Mouse (Mus musculus): ENCODE results near the gene BC017158.

Gene BC017158

DNA sequence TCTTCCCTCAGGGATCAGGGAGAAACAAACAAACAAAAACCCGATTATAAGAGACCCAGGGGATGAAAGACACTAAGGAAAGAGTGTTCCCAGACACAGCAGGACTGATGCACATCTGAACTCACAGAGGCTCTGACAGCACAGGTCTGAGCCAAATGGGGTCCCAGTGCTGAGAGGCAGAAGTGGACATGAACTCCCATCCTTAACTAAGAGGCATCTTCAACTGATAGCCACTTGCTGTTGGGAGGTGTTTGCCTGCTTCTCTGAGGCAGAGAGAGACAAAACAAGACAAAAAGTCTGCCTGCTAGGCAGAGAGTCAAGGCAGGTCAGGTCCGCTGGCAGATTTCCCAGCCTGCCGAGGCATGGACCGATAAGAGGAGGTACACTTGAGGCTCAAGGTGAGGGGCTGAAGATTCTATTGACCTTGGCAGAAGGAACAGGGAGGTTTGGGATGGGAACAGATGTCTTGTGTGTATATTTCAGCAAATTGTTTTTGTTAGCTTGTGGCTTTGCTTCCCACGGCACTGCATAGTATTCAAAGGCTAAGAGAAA, 41.1 kb downstream of the BC017158 start:
- no peak for DNase-seq (ENCODE audit: low spot score)

DNA sequence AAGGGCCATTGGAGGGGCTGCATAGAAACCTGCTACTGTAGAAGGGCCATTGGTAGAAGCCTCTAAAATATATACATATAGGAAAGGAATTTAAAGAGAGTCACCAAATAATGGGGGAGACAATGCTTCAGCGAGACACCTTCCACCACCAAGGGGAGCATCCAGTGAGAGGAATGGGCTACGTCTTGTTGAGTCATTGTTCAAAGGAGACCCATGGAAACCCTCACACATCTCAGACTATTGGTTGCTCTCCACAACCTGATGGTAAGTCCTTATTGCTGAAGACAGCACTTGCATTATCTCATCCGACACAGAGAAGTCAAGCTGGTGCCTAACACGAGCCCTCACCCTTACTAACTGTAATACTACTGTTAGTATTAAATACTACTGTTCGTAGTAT, 42.2 kb downstream of the BC017158 start:
- no peak for DNase-seq (ENCODE audit: low spot score)

DNA sequence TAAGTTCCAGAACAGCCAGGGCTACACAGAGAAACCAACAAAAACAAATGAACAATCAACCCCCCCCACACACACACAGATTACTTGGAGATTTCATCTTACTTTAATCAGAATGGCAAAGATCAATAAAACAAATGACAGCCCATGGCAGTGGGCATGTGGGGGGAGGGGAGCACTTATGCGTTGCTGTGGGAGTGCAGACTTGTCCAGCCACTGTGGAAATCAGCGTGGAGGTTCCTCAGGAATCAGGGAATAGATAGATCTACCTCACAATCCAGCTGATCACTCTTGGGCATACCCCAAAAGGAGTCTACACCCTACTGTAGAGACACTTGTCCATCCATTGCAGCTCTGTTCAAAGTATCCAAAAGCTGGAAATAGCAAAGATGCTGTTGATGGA, 43.0 kb downstream of the BC017158 start:
- DNase-seq (ENCODE audit: low spot score), result no peak

DNA sequence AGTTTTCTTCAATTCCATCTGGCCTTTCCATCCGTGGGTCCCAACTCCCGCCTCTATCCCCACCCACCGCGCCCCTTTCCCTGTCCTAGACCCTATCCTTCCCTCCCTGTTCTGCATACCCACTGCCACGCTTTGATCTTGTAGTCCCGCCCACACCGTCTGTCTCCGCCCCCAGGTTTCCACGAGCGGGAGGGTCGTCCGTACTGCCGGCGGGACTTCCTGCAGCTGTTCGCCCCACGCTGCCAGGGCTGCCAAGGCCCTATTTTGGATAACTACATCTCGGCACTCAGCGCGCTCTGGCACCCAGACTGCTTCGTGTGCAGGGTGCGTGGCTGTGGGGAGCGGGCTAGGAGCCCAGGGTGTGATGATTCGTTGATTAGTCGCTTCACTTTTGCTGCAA, 45.4 kb downstream of the BC017158 start:
- peak; percentile 59 for DNase-seq (ENCODE audit: low spot score)

DNA sequence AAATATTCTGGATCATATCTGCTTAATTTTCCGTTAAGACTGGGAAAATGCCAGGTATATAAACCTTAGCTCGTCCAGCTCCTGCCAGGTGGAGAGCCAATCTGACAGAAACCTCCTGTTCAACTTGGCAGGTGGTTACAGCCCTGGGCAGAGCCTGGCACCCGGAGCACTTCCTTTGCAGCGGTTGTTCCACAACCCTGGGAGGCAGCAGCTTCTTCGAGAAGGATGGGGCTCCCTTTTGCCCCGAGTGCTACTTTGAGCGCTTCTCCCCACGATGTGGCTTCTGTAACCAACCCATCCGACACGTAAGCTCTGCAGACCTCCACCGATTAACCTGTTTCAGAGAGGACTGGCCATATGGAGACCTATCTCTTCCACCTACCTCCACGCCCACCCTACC, 46.0 kb downstream of the BC017158 start:
- DNase-seq (ENCODE audit: low spot score), result no peak

DNA sequence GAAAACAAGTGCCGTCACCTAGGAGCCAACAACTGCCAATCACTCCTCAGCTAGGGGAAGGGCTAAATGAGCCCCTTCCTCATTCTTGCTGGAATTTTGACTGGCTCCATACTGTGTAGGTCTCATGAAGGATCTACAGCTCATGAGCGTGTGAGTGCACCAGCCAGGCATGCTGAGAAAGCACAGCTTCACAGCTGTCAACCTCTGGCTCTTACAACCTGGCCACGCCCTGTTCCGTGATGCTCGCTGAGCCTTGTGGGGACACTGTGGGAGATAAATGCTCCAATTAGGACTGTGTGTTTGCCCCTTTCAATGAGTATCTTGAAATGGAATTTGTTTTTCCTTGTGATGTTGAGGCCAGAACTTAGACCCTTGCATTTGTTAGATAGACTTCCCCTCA, 48.0 kb downstream of the BC017158 start:
- DNase-seq (ENCODE audit: low spot score), result no peak

DNA sequence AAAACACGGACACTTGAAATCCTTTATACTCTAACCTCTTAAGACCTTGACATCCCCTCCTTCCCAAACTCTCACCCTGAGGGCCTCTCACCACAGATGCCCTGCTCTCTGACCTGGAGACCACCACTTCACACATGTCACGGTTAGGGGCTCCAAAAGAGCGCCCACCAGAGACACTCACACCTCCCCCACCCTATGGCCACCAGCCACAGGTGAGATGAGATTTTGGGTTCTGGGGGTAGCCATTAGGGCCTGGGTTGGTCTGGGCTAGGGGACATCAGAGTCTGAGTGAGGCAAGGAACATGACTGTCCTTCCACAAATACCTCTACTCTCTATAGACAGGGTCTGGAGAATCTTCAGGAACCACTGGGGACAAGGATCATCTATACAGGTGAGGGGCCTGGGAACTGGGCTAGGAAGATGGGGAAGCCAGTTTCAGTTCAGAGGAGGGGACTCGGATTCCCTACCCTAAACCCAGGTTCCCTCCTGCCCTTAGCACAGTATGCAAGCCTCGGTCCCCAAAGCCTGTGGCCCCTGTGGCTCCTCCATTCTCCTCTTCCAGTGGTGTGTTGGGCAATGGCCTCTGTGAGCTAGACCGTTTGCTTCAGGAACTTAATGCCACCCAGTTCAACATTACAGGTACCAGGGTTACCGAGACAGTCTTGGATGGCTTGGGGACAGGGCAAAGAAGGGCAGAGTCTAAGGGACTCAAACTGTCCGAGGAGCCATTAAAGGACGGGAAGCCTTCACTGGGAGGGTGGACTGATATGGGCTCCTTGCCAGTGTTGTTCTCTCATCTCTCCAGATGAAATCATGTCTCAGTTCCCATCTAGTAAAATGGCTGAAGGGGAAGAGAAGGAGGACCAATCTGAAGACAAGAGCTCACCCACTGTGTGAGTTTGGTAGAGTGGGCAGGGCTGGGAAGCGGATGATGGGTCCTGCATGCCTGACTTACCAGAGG, 49.6 kb downstream of the BC017158 start:
- no peak for DNase-seq (ENCODE audit: low spot score)

DNA sequence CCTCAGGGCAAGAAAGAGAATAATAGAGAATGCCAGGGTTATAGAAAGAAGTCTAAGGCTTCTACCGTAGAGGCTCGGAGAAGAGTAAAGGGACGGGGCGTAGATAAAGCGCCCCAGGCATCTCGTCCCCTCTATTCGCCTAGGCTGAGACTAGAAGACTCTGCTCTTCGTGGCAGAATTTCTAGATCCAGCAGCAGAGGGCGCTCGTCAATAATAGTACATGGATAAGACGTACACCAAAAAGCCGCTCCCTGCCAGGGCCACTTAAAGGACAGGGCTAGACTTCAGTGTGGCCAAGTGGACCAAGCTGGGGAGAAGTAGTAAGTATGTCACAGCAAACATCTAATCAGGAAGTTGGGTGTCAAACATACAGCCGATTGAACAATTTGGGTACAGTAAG, 50.5 kb downstream of the BC017158 start:
- peak; percentile 64 for DNase-seq (ENCODE audit: low spot score)

DNA sequence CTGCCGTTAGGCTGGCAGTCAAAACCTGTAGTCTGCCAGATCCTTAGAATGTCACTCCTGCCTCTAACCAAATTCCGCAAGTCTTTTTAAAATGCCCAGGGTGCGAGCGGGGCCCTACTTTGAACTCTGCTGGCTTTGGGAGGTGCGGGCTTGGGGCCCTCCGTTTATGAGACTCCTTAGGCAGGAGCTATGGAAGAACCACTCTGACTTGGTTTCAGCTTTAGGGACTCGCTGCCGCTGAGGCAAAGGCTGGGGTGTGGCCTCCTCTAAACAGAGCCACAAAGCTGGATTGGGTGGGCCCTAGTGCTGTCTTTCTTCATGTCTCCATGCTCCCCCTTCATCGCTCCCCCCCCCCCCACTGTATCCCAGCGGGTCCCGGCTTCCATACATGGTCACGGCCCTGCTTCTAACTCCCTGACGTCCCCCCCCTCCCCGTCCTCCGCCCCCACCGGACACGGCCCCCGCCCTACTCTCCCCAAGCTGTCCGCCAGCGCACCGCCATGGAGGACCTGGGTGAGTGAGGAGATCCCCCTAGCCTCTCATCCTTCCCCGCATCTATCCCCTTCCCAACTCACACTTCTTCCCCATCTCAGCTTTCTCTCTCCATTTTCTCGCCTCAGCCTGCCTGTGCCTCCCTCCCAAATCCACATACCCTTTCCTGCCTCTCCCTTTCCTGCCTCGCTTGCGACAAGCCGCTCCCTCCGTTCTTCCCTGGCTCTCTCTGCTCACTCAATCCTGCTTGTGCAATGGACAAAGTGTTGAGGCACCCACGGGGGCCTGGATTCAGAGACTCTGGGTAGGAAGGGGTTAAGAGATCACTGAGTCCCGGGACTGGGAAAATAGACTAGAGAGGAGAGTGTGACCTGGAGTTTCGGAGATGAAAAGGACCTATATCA, 51.2 kb downstream of the BC017158 start, which contains the start of gene Tgfb1i1:
Gene Tgfb1i1 (plus strand): TSS at position 317 of the 896 bp plus-strand sequence.
- DNase-seq (ENCODE audit: low spot score), result no peak

DNA sequence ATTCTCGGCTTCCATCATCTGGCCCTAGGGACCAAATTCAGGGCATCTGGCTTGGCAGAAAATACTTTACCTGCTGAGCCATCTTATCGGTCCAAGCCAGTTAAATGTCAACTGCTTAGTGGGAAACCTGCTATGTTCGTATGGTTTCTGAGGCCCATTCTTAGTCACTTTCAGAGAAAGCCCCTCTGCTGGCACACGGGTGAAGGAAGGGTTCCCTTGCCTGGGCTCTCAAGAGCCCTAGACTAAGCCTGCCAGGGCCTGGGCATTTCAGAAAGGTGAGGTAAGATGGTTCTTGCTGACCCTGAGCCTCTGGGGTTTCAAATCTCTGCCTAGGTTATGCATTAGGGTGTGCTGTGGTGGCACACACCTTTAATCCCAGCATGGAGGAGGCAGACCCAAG, 52.4 kb downstream of the BC017158 start:
- DNase-seq (ENCODE audit: low spot score), result no peak

DNA sequence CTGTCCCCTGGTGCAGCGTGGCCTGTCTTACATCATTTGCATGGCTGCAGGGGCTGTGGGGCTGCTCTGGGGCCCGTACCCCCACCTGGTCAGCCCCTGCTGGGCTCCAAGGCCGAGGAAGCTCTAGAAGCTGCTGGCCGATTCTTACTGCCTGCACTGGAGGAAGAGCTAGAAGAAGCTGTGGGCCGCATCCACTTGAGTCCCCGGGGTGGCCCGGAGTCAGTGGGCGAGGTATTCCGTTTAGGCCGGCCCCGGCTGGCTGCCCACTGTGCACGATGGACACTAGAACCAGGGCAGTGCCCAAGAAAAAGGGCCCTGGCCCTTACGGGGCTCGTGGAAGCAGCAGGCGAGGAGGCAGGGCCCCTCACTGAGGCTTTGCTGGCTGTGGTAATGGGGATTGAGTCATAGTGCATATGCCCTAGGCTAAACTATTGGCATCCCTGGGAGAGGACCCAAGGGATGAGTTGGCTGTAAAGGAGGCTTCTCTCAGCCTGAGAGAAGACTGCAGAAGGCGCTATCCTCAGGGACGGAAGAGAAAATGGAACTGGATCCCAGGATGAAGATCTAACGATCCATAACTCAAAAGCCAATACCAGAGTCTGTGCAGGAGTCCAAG, 53.5 kb downstream of the BC017158 start:
- DNase-seq (ENCODE audit: low spot score), result no peak

DNA sequence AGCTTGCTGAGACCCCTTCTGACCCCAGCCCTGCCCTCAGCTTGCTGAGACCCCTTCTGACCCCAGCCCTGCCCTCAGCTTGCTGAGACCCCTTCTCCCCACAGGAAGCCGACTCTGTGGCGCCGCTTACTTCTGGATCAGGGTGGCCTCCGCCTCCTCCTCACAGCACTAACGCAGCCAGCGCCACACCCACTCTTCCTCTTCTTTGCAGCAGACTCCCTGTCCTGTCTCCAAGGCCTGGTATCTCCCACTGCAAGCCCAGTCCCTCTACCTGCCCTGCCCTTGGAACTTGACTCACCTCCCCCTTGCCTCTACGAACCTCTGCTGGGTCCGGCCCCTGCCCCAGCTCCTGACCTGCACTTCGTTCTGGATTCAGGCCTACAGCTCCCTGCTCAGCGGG, 54.0 kb downstream of the BC017158 start:
- no peak for DNase-seq (ENCODE audit: low spot score)

DNA sequence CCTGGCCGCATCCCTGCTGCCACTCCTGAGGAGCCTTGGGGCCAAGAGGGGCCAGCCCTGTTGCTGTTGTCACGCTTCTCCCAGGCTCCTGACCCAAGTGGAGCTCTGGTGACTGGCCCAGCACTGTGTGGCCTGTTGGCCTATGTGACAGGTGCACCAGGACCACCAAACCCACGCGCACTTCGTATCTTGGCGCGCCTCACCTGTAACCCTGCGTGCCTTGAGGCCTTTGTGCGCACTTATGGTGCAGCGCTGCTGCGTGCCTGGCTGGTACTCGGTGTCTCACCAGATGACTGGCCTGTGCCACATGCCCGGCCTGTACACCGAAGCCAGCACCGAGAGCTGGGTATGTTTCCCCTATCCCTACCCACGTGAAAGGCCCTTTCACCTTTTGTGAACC, 55.6 kb downstream of the BC017158 start:
- DNase-seq (ENCODE audit: low spot score), result no peak

DNA sequence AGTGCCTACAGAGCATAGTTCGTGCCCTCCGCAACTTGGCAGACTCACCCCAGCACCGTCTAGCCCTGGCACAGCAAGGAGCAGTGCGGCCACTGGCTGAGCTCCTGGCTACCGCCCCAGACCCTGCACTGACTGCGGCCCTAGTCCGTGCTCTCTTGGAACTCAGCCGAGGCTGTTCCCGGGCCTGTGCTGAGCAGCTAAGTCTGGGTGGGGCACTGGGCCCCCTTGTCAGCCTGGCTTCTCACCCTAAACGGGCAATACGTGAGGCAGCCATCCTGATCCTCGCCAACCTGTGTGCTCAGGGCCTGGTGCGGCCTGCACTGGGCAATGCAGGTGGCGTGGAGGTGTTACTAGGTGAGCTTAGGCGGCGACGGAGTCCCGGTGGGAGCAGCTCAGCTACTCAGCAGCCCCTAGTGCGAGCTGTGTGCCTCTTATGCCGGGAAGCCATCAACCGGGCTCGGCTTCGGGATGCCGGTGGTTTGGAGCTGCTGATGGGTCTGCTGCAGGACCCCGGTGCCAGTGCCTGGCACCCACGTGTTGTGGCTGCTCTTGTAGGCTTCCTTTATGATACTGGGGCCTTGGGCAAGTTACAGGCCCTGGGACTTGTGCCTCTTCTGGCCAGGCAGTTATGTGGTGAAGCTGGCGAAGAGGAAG, 57.7 kb downstream of the BC017158 start:
- DNase-seq (ENCODE audit: low spot score), result no peak

DNA sequence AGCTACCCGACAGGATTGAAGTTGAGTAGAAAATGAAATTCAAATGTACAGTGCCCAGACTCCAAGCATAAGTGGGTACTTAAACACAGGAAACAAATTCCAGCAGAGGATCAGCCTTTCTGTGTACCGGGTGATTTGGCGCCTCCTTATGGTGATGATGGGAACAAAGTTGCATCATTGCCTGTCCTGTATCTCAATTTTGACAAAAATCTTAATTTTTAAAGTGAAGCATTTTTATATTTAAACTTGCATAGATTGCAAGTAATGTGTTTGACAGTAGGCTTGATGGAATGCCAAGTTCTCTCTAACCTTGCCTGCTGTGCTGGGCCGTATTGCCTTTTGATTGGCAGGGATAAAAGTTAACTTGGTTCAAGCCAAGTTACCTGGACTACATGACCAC, 59.0 kb downstream of the BC017158 start:
- DNase-seq (ENCODE audit: low spot score), result peak; percentile 43

DNA sequence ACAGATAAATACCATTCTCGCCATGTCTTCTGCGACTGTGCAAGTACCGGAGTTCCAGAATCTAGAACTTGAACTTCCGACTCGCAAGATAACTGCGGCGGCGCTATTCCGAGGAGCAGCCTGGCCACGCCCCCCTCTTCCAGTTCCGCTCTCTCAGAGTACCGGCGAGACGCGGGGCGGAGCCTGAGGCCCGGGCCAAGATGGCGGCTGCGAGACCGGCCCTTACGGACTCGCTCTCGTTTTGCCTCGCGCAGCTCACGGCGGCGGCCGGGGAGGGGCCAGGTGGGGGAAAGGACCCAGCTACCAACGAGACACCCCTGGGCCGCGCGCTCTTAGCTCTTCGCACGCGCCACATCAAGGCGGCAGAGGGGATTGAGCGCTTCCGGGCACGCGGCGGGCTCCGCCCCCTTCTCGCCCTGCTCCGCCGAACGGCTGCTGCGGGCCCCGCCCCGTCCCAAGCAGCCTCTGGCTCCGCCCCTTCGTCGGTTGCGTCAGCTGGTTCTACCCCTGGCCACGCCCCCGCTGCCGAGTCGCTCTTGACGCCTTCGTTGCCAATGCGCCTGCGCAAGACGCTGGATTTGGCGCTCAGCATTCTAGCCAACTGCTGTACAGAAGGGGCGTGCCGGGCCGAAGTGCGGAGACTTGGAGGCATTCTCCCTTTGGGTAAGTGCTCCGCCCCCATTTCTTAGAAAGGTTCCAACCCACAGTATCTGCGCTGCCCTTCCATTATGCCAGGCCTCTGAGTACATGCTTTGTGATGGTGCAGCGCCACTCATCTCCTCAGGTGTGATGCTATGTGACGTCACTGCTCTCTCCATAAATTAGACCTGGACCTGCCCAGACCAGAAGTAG, 59.8 kb downstream of the BC017158 start, which contains the start of gene 9130023H24Rik:
Gene 9130023H24Rik (minus strand): TSS at position 105 of the 852 bp plus-strand sequence.
- peak; percentile 100 for DNase-seq (ENCODE audit: low spot score)

DNA sequence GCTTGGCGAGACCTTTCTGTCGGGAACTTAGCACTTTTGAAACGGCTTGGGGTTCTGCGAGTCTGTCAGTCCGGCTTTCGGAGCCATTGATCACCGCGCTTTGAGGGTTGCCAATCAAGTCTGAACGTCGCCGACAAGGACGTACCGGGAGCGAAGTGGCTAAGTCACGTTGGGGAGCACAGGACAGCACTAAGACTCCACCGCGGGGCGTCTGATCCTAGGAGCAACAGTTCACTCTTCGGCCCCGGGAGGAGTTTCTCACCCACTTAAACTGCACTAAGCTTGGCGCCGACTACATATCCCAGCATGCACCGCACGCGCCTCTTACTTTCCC, 60.4 kb downstream of the BC017158 start:
- no peak for DNase-seq (ENCODE audit: low spot score)

DNA sequence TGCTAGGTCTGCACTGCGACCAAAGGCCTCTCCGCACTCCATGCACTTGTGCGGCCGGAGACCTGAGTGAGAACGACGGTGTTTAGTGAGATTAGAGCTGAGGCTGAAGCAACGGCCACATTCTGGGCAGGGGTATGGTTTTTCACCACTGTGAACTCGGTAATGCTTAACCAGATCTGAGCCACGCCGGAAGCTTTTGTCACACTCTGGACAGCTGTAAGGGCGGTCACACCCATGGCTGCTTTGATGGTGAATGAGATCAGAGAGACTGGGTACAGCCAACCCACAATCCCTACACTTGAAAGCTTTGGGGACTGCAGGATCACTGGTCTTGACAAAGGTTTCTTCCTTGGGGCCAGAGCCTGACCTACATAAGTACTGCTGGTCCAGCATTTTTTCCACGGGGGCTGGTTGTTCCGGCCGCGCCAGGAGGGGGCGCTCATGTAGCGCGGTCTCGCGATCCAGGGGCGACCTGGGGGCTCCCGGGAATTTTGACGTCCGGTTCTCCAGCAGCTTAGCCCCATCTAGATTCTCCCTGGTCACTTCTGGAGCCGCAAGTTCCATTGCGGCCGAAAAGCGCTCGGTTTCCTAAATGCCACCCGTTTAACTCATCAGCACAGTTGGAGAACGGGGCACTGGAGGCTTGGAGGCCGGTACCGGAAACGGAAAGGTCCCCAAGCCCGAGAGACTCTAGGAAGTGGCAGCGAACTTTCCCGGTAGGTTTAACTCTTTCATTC, 60.9 kb downstream of the BC017158 start, which contains the start of gene Armc5:
Gene Armc5 (plus strand): TSS at position 487 of the 737 bp plus-strand sequence.
- DNase-seq (ENCODE audit: low spot score), result peak; percentile 60

DNA sequence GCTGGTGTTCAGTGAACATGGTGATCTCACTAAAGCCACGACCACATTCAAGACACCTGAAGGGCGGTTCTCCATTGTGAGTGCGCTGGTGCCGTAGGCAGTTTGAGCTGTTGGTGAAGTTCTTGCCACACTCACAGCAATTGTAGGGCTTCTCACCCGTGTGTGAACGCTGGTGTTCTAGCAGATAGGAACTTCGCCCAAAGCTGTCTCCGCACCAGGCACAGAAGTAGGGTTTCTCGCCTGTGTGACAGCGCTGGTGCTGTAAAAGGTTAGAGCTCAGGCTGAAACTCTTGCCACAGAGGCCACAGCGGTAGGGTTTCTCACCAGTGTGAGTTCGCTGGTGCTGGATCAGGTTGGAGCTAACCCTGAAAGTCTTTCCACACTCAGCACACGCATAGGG, 61.5 kb downstream of the BC017158 start:
- no peak for DNase-seq (ENCODE audit: low spot score)

DNA sequence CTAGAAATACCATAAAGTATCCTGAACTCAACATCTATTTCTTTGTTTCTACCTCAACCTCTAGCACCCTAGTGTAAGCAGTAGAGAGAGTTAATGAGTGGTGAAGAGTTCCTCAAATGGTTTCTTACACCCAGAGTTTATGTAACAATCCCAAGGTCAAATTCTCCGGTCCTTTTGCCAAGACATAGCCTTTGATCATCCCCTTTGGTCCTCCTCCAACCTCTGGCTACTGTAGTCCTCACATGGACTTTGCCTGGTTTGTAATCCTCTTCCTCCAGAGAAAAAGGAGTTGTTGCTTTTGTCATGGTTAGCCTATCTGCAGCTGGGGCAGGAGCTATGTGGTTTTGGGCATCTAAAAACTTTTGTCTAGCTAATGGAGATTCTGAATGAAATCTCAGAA, 62.5 kb downstream of the BC017158 start:
- DNase-seq (ENCODE audit: low spot score), result no peak

Measured in T-cell, adult 2 months (primary cell).